Mouse (Mus musculus): Measurements from ENCODE around the gene Entr1.

Gene Entr1

DNA sequence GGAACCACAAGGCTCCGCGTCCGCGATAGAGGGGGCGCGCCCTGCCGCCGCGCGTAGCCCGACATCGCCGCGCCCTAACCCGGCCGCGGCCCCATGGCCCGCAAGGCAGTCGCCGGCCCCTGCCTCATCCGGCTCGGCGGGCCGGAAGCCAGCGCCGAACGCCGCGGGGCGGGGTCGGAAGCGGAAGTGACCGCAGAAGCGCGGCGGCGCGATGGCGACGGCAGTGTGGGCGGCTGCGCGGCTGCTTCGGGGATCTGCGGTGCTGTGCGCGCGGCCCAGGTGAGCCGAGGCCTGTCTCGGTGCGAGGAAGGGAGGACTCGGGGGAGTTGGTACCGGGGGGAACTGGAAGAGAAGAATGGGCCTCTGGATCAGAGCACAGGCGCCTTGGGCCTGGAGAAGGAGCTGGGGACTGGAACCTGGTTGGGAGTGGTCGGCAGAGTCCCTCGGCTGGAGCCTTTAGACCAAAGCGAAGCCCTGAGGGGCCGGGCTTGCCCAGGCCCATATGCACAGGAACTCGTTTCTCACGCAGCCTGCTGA is at the start of gene Entr1, which contains the start of gene Pmpca:
Gene Entr1 (minus strand): TSS at position 163 of the 537 bp plus-strand sequence.
Gene Pmpca (plus strand): TSS at position 186 of the 537 bp plus-strand sequence.
- peak; percentile 90 for DNase-seq

GRCm38 (mm10) chr2:26438373-26438772 is 49.3 kb upstream of the Entr1 start:
- DNase-seq, result peak in 1 of 2 experiments; percentile 23

GRCm38 (mm10) chr2:26437221-26437620 is 48.1 kb upstream of the Entr1 start:
- DNase-seq, result peak in 1 of 2 experiments; percentile 9

DNA sequence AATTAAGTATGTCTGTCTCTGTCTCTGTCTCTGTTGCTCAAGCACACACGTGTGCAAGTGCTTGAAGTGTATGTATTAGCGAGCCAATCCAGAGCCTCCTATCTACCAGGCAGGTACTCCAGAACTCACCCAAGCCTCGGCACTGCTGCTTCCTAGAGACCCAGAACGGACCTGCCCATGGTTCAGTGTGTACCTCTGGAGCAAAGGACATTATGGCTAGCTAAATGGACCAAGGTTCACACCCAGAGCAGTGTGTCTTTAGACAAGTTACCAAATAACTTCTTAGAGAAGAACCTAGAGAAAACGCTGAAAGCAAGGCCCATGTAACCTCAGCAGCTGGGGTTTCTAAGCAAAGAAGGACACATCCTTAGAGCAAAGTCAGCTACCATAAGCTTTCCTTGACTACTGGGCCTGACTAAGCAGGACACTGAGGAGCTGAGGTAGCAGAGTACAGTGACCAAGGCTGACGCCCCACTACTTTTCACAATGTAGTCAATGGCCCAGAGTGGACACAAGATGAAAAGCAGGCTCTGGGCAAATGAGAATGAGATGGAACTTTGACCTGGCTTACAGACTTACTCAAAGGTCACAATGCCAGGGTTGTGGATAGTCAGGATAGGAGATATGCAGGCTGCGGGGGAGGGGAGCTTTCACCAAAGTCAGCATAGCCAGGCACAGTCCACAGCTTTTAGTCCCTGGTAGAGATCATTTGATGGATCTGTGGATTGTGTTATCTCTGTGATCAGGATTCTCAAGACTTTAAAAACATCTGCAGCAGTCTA is 45.9 kb upstream of the Entr1 start:
- DNase-seq, result peak in 1 of 2 experiments; percentile 10

DNA sequence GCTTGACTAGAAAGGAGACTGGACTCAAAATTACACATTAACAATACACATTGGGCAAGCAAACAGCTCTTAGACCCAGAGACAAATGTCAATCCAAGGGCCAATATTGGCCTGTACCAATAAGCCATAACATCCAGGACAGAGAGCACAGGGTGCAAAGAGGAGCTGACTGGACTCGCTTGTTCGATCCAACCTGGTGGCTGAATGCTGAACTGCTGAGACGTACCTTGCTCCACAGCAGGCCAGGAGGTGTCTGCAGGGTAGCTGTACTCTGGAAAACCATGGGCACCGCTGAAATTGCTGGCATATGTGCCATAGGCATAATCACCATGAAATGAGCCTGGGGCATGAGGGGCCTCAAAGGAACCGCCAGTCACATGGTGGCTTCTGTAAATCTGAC is 40.7 kb upstream of the Entr1 start:
- DNase-seq, result no peak

DNA sequence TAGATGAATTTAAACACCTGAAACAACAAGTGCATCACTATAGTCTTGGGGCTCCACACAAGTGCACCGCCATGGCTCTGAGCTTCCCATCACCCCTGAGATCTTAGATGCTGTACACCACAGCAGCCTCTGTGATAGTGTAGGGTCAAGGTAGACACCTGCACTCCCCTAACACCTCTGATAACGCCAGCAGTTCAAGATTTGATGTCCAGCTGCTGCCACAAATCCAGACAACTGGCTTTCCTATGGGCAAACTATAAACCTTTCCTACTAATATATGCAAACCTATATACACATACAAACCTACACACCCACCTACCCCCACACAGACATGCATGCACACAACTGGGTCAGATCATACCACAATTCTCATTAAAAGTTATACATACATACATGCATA is 35.4 kb upstream of the Entr1 start:
- DNase-seq, result peak in 1 of 2 experiments; percentile 11

- DNase-seq, result peak in 1 of 2 experiments; percentile 26
These were observed 34.0 kb upstream of the Entr1 start for GRCm38 (mm10) chr2:26423086-26423485.

DNA sequence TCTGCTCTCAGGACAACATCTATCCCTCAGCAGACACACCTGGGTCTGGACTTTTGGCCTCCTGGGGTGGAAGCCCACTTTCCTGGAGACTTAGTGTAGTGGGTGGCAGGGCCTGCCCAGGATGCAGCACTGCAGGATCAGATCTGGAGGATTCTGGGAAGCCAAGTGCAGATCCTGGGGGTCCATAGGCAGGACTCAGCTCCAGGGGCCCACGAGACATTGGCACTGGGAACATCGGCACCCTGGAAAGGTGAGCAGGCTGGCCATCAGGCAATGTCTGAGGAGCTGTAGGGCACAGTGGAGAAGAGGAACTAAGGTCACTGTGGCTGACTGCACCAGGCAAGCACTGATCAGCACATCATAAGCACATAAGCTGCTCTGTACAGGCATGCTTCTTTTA is 32.9 kb upstream of the Entr1 start:
- DNase-seq, result peak in 1 of 2 experiments; percentile 16

DNA sequence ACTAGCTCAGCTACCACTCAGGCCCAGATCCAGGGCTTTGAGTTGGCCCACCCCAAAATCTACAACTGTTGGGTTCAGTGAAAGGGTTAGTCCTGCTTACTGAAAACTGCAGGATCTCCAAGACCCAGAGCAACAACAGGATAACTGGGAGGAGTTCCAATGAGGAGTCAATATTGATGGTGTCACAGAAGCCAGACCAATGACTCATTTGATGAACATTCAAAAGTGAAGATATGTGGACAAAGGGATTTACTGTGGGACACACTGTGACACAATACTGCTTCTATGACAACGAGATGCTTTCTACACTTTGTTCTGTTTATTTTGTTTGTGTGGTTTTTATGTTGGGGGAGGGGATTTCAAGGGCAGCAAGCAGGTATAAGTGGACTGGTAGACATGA is 29.0 kb upstream of the Entr1 start:
- no peak for DNase-seq

GRCm38 (mm10) chr2:26417066-26417465 is 27.9 kb upstream of the Entr1 start:
- DNase-seq, result no peak

DNA sequence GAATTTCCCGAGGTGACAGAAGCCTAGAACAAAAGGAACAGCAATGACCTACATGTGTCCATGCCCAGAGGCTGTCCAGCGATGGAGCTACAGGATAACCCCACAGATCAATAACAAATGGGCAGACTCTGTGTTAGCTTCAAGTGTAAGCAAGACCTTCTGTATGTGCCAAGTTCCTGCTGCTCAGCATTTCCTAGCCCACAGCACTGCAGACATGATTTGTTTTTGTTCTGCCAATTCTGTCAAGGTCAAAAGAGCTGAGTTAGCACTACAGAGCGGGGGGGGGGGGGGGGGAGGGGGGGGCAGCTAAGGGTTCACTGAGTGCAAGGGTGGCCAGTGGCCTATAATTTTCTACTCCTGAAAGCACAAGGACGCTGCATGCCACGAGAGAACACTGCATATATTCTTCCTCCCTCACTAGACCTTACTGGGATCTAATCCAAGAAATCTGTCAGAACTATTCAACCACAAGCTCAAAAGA is 21.9 kb upstream of the Entr1 start:
- no peak for DNase-seq

DNA sequence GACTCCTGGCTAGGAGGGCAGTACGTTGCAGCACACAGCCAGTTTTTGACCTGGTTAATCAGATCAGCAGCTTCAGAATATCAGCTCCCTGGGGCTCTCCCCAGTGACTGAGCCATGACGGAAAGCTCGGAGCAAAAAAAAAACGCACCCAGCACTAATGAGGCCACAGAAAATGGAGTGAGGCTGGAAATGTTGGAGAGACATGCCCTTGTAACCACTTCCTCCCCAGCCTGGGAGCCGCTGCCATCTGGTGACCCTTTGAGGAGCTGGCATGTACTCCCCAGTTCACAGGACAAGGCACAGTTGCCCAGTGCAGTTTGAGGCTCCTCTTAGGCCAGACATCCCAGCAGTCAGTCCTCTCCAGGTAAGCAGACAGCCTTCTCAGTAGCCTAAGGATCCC is 21.0 kb upstream of the Entr1 start:
- no peak for DNase-seq

DNA sequence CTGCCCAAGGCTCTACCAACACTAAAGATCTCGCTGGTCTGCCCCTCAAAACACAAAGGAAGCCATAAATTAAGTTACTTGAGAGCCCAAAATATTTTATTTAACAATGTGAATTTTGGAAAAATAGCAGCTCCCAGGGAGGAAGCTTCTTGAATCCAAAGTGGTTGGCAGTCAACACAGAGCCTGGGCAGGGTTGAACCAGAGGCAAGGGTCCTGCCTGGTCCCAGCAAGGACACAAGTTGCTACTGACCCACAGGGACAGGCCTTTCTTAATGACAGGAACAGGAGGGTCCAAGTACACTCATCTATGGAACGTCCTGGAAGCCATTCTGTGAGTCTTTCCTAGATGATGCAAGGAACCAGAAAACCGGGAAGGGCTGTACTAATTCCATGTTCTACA is 20.2 kb upstream of the Entr1 start:
- no peak for DNase-seq

DNA sequence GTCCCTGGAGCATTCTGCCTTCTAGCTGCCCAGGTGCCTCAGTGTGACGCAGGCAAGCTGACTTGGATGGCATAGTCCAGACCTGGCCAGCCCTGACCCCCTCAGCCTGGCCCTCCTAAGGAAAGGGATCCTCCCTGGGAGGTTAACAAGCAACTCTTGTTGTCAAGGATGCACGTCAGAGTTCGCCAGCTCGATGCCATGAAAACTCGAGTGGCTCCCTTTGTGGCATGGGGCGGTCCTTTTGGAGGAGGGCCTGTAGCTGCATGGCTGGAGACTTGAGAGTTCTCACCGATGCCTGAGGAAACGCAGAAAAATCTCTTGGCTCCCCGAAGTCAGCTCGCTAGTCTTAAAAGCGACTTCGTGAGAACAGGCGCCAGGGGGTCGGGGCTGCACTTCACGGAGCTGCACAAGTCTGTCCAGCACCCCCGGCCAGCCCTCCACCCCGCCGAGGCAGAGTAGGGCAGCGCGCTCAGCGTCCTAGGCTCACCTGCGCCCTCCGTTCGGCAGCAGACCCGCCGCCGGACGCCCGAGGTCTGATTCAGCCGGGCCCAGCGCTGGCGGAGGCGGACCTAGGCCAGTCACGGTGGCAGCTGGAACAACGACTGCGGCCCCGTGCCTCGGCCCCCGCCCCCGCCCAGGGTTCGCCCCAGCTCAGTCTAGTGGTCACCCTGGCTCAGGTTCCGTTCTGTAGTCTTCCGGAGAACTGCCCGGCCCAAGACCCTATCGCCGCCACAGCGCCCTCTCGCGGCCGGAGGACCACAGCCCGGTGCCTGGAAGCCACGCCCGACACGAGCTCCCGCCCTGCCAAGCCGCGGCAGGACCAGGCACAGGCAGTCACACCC is 19.6 kb upstream of the Entr1 start, which contains the start of gene Inpp5e:
Gene Inpp5e (minus strand): TSS at position 689 of the 842 bp plus-strand sequence.
- peak; percentile 97 to 99 for DNase-seq

DNA sequence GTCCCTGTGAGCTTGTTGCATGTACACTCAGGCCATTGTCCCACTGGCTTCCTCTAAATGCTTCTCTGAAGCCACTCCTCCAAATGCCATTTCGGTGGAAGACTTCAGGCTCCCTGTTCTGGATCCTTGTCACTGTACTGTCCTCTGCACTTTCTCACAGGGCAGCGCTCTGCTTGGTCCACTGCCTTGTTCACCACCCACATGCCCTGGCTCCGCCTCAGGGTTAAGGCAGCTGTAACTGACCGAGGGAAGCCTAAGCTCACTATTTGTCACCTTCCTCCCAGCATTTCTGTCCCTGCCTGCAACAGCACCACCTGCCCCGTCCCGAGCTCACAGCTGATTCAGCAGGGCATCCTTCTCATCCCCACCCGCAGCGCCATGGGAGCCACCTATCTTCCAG is 14.2 kb upstream of the Entr1 start:
- DNase-seq, result no peak

- no peak for DNase-seq
These were observed 13.1 kb upstream of the Entr1 start for GRCm38 (mm10) chr2:26402265-26402664.

DNA sequence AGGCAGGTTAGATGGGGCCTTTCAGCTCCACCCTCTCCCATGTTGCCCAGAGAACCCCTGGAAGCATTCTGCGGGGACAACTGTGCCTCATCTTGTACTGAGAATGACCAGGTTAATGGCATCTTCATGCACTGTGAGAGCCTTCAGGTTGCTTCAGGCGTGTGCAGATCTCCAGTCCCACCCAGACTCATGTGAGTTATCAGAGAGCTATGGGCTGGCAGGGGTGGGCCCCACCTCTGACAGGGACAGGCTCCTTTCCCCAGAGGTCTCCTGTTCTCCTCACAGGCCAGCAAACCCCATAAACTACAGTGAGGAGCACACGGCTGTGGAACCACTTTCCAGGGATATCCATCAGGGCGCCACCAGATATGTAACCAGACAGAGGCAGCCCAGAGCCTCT is 11.9 kb upstream of the Entr1 start:
- DNase-seq, result no peak

DNA sequence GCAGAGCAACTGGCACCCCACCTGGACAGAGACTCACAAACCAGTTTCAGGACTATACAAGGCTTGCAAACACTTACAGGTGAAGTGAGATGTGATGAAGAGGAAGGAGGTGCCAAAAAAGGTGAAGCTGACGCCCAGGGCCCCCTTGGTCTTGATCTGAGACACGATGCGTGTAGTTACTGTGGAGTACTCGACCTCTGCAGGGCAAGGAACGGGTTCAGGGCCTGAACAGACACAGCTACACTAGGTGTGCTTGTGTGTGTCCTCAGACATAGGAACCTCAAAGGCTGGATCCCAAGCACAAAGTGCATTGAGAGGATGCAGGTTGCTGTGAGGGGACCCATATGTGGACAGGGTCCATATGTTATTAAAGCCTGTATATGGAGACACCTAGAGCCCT is 11.2 kb upstream of the Entr1 start:
- no peak for DNase-seq

- no peak for DNase-seq
These were observed 10.5 kb upstream of the Entr1 start for GRCm38 (mm10) chr2:26399647-26400046.

DNA sequence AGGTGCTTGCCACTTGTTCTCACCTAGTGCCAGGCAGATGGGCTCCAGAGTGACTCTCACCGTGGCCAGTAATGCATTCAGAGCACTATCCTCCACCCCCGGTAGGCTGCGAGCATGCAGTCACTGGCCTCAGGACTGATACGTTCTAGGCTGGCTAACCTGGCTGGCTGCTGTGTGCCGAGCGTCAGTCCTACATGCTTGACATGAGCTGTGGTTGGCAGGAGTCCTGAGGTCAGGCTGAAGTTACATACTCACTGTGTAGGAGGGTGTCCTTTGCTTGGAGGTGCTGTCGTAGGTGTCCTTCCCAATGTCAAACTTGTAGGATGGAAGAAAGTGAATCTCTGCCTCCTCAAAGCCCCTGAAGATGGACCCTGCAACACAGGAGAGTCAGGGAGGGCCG is 9.9 kb upstream of the Entr1 start:
- DNase-seq, result no peak

DNA sequence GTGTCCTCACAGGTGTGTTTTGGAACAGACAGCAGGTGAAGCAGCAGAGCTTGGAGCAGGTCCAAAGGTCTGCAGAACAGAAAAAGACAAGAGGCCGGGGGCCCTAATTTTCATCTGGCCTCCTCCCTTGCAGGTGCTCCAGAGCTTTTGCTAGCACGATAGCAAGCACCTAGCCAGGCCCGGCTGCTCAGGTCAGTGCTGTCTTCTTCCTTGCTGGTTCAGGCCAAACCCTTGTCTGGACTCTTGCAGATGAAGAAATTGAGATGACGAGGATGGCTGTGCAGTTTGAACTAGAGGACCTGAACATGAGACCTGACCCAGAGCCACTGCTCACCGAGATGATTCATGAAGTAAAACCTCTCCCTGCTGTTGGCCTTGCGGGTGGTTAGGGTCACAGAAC is 2.5 kb upstream of the Entr1 start:
- no peak for DNase-seq

GRCm38 (mm10) chr2:26390954-26391353 is 1.8 kb upstream of the Entr1 start:
- DNase-seq, result no peak

DNA sequence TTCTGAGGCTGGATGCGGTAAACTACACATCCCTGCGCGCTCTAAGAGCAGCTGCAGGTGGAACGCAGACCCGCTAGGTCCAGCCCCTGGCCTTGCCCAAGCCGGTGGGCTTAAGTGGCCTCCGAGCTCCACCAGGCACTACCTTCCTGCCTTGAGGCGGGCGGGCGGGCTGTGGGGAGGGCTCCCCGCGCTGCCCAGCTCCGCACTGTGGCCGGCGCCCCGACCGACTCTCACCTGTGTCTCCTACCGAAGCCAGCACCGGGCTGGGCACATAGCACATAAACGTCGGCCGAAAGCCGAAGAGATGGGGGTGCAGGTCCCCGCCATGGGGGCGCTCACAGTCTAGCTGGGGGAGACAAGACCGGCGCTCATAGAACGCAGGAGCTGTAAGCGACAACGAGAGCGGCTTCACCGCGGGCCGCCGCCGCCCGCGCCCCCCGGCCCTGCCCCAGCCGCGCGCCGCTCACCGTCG is 398 bp downstream of the Entr1 start:
- no peak for DNase-seq
